Mouse (Mus musculus): ENCODE measurements around the gene Ndufaf3. TPM values are rescaled to one million over a fixed set of nuclear protein-coding genes. Genes with fewer than 3 reads are reported as not detected.

Ndufaf3 gene
- polyA plus RNA-seq, 1 experiment from 2014 or later: 55.8 TPM

DNA sequence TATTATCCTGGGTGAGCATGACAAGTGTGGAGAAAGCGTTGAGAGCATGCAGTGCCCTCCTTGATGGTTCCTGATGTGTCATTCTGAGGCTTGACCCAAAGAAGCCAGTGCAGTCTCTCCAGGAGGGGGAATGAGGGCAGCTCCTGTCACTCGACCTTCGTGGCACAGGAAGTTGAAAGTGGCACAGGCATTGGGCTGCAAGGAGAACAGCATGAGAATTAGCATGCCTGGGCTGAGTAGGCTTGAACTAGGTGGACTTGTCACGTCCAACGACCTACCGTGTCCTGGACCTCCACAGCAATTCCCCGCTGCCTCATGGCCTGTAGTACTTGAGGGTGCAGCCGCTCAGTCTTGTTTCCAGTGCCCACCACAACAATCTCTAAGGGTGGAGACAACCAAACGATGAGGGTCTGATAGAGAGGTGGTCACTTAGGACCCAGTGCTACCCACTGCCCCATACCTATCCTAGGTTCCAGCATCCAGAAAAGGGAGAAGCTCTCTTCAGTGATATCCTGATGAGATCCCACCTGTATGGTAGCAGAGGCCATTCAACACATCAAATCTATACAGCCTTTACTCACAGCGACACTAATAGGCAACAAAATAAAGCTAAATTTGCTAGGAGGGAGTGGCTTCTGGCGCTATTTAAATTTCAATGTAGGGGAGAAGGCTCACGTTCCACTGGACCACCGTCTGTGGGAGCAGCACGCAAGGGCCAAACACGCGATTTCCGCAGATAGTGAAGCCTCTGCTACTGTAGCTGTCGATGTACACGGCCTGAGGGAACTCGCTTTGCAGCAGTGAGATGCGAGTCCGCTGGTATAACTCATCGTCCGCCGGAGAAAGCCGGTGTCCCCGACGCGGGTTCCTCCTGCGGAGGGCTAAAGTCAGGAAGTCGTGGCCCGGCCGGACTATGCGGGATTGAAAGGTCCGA, 1.1 kb downstream of the Ndufaf3 start:
- ATAC-seq (ENCODE audit: low read depth): no peak
- no peaks in the 10 kb centered on the region for H3K9me3 ChIP-seq (ENCODE audit: control insufficient read depth, low read length)

DNA sequence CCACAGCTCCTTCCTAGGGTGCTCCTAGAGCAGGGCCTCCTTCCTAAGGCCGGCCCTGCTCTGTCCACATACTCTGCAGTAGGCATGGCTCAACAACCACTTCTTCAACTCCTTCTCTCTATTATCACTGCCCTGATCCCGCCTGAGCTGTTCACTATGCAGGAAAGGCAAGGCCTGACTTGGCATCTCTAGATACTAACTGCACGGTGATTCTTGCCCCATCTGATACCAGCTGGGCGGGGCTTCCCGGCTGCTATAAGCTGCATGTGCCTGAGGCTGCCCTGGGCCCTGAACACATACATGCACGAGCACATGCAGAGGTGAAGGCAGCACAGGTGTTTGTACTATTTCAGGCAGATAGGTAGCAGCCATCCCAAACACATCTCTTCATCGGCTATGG, 3.1 kb downstream of the Ndufaf3 start:
- Histone ChIP-seq H3K4me2 (ENCODE audit: low read depth, low read length) (no peak overlapping the region), H3K4me1 (replicated peaks; ENCODE audit: control insufficient read depth, insufficient read depth, low read length) (peaks cover 29% of the 10 kb centered on the region), H3K4me3 (ENCODE audit: low read length) (no peak overlapping the region), H3K9me3 (ENCODE audit: control insufficient read depth, low read length) (no peaks in the 10 kb centered on the region), H3K27me3 (ENCODE audit: control insufficient read depth, insufficient read depth, low read depth, low read length) (no peaks in the 10 kb centered on the region), H3K27ac (ENCODE audit: low read length) (no peak overlapping the region), H3K9ac (ENCODE audit: low read length) (no peak overlapping the region), H3K36me3 (ENCODE audit: control insufficient read depth, insufficient read depth, low read length) (peaks cover 27% of the 10 kb centered on the region)
- no peak for ATAC-seq (ENCODE audit: low read depth)
- WGBS: 78% methylated on average over 7 of the region's 7 CpGs

More for the DNA sequence above, 1.1 kb downstream of the Ndufaf3 start:
- H3K36me3 ChIP-seq (ENCODE audit: control insufficient read depth, insufficient read depth, low read length): peaks cover 23% of the 10 kb centered on the region
- peak overlapping the region; percentile 97 for H3K27ac ChIP-seq (ENCODE audit: low read length)
- WGBS: 7% methylated on average over 35 of the region's 35 CpGs
- peaks cover 32% of the 10 kb centered on the region for H3K4me1 ChIP-seq (replicated peaks; ENCODE audit: control insufficient read depth, insufficient read depth, low read length)
- peak overlapping the region; percentile 98 for H3K4me2 ChIP-seq (ENCODE audit: low read depth, low read length)
- peak overlapping the region; percentile 82 for H3K4me3 ChIP-seq (ENCODE audit: low read length)
- H3K9ac ChIP-seq (ENCODE audit: low read length): peak overlapping the region; percentile 87
- no peaks in the 10 kb centered on the region for H3K27me3 ChIP-seq (ENCODE audit: control insufficient read depth, insufficient read depth, low read depth, low read length)

DNA sequence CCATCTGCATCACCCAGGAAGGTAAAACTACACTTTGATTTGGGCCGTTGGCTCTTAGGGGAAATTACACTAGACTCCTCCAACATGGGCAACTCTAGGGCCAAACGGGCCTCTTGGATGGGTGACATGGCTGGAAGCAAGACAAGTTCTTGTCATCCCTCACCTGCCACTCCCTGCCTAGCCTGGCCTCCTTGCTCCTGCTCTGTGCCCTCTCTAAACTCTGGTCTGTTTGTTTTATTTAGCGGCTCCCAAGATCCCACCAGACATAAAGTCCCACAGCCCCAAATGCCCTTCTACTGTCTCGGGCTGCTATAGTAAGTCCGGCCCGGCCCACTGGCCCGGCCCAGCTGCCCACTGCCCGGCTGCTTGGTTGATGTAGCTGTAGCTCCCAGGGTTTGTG, 3.6 kb downstream of the Ndufaf3 start:
- ATAC-seq (ENCODE audit: low read depth): no peak
- peaks cover 32% of the 10 kb centered on the region for H3K36me3 ChIP-seq (ENCODE audit: control insufficient read depth, insufficient read depth, low read length)
- H3K9me3 ChIP-seq (ENCODE audit: control insufficient read depth, low read length): no peaks in the 10 kb centered on the region
- no peak overlapping the region for H3K9ac ChIP-seq (ENCODE audit: low read length)
- H3K4me1 ChIP-seq (replicated peaks; ENCODE audit: control insufficient read depth, insufficient read depth, low read length): peaks cover 28% of the 10 kb centered on the region
- H3K4me3 ChIP-seq (ENCODE audit: low read length): no peak overlapping the region
- no peak overlapping the region for H3K4me2 ChIP-seq (ENCODE audit: low read depth, low read length)
- no peak overlapping the region for H3K27ac ChIP-seq (ENCODE audit: low read length)
- H3K27me3 ChIP-seq (ENCODE audit: control insufficient read depth, insufficient read depth, low read depth, low read length): no peaks in the 10 kb centered on the region
- WGBS: 86% methylated on average over 8 of the region's 8 CpGs

DNA sequence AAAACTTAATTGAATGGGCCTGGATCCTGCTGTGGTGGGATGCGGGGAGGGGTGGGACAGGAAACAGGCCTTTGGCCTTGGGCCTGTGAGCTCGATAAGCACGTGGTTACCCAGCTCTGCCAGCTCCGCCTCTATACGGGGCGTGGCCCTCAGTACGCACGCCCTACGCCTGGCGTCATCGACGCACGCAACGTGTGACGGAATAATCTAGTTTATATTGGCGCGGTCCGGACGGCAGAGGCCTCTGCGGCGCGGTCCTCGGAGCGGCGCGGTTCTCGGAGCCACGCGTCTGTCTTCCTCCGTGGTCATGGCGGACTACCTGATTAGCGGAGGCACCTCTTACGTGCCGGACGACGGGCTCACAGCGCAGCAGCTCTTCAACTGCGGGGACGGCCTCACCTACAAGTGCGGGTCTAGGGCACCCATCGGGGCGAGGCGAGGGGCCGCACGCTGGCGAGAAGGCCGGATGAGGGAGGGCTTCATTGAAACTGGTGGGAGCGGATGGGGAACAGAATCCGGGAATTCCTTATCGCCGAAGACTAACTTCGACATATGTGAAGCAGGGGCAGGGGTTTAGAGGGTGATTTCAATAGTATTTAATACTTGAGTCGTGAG, 6.9 kb downstream of the Ndufaf3 start, which contains the start of gene Impdh2:
Impdh2 (plus strand) TSS at position 60 of the 615 bp plus-strand sequence.
- Histone ChIP-seq H3K9ac (ENCODE audit: low read length) (peak within 1 kb of the TSS; percentile 85), H3K36me3 (ENCODE audit: control insufficient read depth, insufficient read depth, low read length) (peaks cover 57% of the 10 kb centered on the region), H3K4me1 (replicated peaks; ENCODE audit: control insufficient read depth, insufficient read depth, low read length) (peaks cover 12% of the 10 kb centered on the region), H3K9me3 (ENCODE audit: control insufficient read depth, low read length) (no peaks in the 10 kb centered on the region), H3K27me3 (ENCODE audit: control insufficient read depth, insufficient read depth, low read depth, low read length) (no peaks in the 10 kb centered on the region), H3K4me3 (ENCODE audit: low read length) (peak within 1 kb of the TSS; percentile 67), H3K4me2 (ENCODE audit: low read depth, low read length) (peak within 1 kb of the TSS; percentile 85), H3K27ac (ENCODE audit: low read length) (peak within 1 kb of the TSS; percentile 65)
- WGBS: 0% methylated on average over 49 of the region's 53 CpGs
- peak; percentile 99 for ATAC-seq (ENCODE audit: low read depth)

DNA sequence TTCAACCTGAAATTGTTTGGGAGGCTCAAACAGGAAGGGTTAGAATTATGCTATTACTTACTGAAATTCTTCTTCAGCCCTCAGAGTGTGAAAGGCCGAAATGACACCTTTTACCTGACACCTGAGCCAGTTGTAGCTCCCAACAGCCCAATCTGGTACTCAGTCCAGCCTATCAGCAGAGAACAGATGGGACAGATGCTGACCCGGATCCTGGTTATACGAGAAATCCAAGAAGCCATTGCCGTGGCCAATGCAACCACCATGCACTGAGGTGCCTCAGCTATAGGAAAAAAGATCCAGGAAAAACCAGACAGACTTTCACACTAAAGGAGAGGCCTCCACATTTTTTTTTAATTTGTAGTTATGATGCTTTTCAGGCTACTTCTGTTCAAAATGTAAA, 8.1 kb downstream of the Ndufaf3 start:
- Histone ChIP-seq H3K4me2 (ENCODE audit: low read depth, low read length) (no peak overlapping the region), H3K4me3 (ENCODE audit: low read length) (no peak overlapping the region), H3K36me3 (ENCODE audit: control insufficient read depth, insufficient read depth, low read length) (peaks cover 56% of the 10 kb centered on the region), H3K27me3 (ENCODE audit: control insufficient read depth, insufficient read depth, low read depth, low read length) (no peaks in the 10 kb centered on the region), H3K9me3 (ENCODE audit: control insufficient read depth, low read length) (no peaks in the 10 kb centered on the region), H3K4me1 (replicated peaks; ENCODE audit: control insufficient read depth, insufficient read depth, low read length) (peaks cover 12% of the 10 kb centered on the region), H3K9ac (ENCODE audit: low read length) (0 out of 2 replicates have a peak overlapping the region, but pooled peaks have one; percentile 28), H3K27ac (ENCODE audit: low read length) (no peak overlapping the region)
- ATAC-seq (ENCODE audit: low read depth): no peak
- WGBS: 88% methylated on average over 4 of the region's 4 CpGs

DNA sequence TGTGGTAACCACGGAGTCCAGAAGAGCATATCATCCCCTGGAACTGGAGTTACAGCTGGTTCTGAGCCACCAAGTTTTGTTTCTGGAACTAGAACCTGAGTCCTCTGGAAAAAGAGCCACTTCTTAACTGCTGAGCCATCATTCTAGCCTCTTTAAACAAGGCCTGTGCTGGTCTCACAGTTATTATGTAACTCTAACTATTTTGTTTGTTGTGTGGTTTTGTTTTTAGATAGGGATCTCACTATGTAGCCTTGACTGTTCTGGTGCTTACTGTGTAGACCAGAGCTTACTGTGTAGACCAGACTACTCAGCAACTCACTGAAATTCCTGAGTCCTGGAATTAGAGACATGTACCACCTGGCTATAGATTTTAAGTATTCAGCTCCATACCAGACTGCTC, 20.4 kb downstream of the Ndufaf3 start:
- Histone ChIP-seq H3K4me2 (ENCODE audit: low read depth, low read length) (no peak overlapping the region), H3K36me3 (ENCODE audit: control insufficient read depth, insufficient read depth, low read length) (peaks cover 55% of the 10 kb centered on the region), H3K27me3 (ENCODE audit: control insufficient read depth, insufficient read depth, low read depth, low read length) (no peaks in the 10 kb centered on the region)

DNA sequence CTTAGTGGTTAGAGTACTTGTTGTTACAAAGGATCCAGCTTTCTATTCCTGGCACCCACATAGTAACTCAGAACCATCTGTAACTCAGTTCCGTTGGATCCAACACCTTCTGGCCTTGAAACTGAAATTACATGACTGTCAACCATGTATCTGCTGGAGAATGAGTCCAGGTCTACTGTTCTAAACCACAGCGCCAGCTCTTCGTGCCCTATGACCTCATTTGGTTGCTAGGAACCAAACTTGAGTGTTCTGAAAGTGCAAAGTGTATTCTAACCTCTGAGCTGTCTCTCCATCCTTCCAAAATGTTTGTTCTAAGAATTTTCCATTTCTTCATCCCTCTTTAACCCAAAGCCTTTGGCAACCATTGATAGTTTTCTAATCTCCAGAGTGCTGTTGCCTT, 21.2 kb downstream of the Ndufaf3 start:
- Histone ChIP-seq H3K27ac (ENCODE audit: low read length) (no peak overlapping the region), H3K9me3 (ENCODE audit: control insufficient read depth, low read length) (no peaks in the 10 kb centered on the region), H3K4me1 (replicated peaks; ENCODE audit: control insufficient read depth, insufficient read depth, low read length) (no peaks in the 10 kb centered on the region), H3K9ac (ENCODE audit: low read length) (no peak overlapping the region), H3K36me3 (ENCODE audit: control insufficient read depth, insufficient read depth, low read length) (peaks cover 59% of the 10 kb centered on the region), H3K27me3 (ENCODE audit: control insufficient read depth, insufficient read depth, low read depth, low read length) (no peaks in the 10 kb centered on the region), H3K4me2 (ENCODE audit: low read depth, low read length) (no peak overlapping the region), H3K4me3 (ENCODE audit: low read length) (no peak overlapping the region)
- no peak for ATAC-seq (ENCODE audit: low read depth)
- 86% methylated on average over 3 of the region's 3 CpGs for WGBS

More for the DNA sequence above, 20.4 kb downstream of the Ndufaf3 start:
- WGBS: 89% methylated on average over 1 of the region's 1 CpGs
- Histone ChIP-seq H3K27ac (ENCODE audit: low read length) (no peak overlapping the region), H3K4me1 (replicated peaks; ENCODE audit: control insufficient read depth, insufficient read depth, low read length) (no peaks in the 10 kb centered on the region), H3K9me3 (ENCODE audit: control insufficient read depth, low read length) (no peaks in the 10 kb centered on the region), H3K4me3 (ENCODE audit: low read length) (no peak overlapping the region), H3K9ac (ENCODE audit: low read length) (no peak overlapping the region)
- no peak for ATAC-seq (ENCODE audit: low read depth)

DNA sequence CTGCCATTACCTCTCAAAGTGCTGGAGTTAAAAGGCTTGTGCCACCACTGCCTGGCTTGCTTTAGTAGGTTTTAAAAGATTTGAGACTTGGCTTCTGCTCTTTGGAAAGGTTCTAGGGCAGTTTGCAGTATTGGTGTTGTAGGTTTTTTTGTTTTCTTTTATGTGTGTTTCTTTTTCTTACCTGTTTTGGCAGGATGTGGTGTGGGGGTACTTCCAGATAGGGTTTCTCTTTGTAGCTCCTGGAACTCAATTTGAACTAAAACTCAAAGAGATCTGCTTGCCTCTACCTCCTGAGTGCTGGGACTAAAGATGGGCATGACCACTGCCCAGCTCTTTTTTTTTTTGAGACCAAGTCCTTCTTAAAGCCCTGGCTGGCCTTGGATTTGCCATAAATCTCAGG, 26.4 kb downstream of the Ndufaf3 start:
- no peak overlapping the region for H3K4me2 ChIP-seq (ENCODE audit: low read depth, low read length)
- peaks cover 56% of the 10 kb centered on the region for H3K36me3 ChIP-seq (ENCODE audit: control insufficient read depth, insufficient read depth, low read length)

DNA sequence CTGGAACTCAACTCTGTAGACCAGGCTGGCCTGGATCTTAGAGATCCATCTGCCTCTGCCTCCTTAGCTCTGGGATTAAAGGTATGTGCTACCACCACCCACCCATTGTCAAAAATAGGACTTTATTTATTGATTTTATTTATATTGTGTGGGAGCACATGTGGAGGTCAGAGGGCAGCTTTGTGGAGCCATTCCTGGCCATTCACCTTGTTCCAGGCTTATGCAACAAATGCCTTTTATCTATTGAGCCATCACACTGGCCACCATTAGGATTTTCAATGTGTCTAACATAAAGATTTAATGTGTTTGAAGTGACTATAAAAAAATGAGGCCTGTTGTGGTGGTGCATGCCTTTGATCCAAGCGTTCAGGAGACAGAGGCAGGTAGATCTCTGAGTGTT, 35.7 kb downstream of the Ndufaf3 start:
- no peak overlapping the region for H3K27ac ChIP-seq (ENCODE audit: low read length)
- H3K9me3 ChIP-seq (ENCODE audit: control insufficient read depth, low read length): no peaks in the 10 kb centered on the region
- H3K27me3 ChIP-seq (ENCODE audit: control insufficient read depth, insufficient read depth, low read depth, low read length): no peaks in the 10 kb centered on the region
- no peak for ATAC-seq (ENCODE audit: low read depth)
- H3K4me1 ChIP-seq (replicated peaks; ENCODE audit: control insufficient read depth, insufficient read depth, low read length): no peaks in the 10 kb centered on the region
- H3K36me3 ChIP-seq (ENCODE audit: control insufficient read depth, insufficient read depth, low read length): peaks cover 49% of the 10 kb centered on the region
- H3K4me2 ChIP-seq (ENCODE audit: low read depth, low read length): no peak overlapping the region
- no peak overlapping the region for H3K9ac ChIP-seq (ENCODE audit: low read length)
- WGBS: 93% methylated on average over 1 of the region's 1 CpGs
- H3K4me3 ChIP-seq (ENCODE audit: low read length): no peak overlapping the region

More for the DNA sequence above, 26.4 kb downstream of the Ndufaf3 start:
- ATAC-seq (ENCODE audit: low read depth): no peak
- Histone ChIP-seq H3K9me3 (ENCODE audit: control insufficient read depth, low read length) (no peaks in the 10 kb centered on the region), H3K4me1 (replicated peaks; ENCODE audit: control insufficient read depth, insufficient read depth, low read length) (no peaks in the 10 kb centered on the region), H3K27ac (ENCODE audit: low read length) (no peak overlapping the region), H3K9ac (ENCODE audit: low read length) (no peak overlapping the region), H3K27me3 (ENCODE audit: control insufficient read depth, insufficient read depth, low read depth, low read length) (no peaks in the 10 kb centered on the region), H3K4me3 (ENCODE audit: low read length) (no peak overlapping the region)

Measured in lung, embryonic 16.5 days (tissue).